Mouse (Mus musculus) adrenal gland, adult 18-20 months (tissue): ENCODE data around the gene Pnpla7. TPM values are rescaled to one million over a fixed set of nuclear protein-coding genes. Genes with fewer than 3 reads are reported as not detected.

ENCODE experiments used
- DNase-seq, 2 experiments: peaks; one replicate each; pipeline ENCODE4 v3.0.0; 2021 to 2022; ENCODE audit warnings: low spot score in 2 of 2
- microRNA-seq, 2 experiments: library from miRNA; unstranded; fragments of <30 nt; microRNA quantifications; one replicate each; pipeline ENCODE4 v1.2.0; 2021; ENCODE audit warnings: borderline number of aligned reads in 2 of 2
- total RNA-seq, 2 experiments: library from RNA; stranded (reverse); gene quantifications; 1 replicate in 1 of 2; 2 replicates in 1 of 2; pipeline ENCODE4 v1.2.3; 2021

Pnpla7 gene
- total RNA-seq, 2 experiments from 2014 or later = 36.3 to 47.2 TPM

- DNase-seq = no peak
Measured at GRCm38 (mm10) chr2:25065537-25065936, 89.7 kb downstream of the Pnpla7 start.

DNA sequence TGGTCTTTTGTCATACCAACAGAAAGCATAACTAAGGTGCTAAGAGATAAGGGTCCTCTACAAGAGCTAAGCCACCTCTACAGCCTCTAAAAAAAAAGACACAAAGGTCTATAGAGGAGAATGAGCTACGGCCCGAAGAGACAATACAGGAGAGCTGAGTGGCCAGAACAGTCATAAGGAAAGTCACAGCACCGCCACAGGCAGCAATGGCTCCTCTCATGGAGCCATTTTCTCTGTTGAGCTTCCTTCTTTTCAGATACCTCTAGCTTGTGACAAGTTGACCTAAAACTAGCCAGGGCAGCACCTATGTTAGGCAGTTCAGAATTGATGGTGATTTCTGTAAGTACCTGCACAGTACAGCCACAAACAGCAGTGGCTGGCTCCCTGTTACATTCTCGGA, 90.7 kb downstream of the Pnpla7 start:
- no peak for DNase-seq

GRCm38 (mm10) chr2:25069537-25069936, 93.7 kb downstream of the Pnpla7 start:
- no peak for DNase-seq

DNA sequence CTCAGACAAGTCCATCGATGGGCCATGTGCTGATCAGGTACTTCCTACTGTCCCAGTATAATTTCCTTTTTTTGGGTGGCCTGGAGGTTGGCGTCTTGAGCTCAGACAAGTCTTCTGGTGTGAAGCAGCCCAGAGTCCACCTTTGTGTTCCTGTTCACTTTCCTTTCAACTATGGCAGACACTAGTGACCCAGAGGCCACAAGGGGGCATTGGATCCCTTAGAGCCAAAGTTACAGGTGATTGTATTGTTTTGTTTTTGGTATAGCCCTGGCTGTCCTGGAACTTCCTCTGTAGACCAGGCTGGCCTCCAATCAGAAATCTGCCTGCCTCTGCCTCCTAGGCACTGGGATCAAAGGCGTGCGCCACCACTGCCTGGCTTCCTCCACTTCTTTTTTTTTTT, 96.6 kb downstream of the Pnpla7 start:
- DNase-seq = no peak

DNA sequence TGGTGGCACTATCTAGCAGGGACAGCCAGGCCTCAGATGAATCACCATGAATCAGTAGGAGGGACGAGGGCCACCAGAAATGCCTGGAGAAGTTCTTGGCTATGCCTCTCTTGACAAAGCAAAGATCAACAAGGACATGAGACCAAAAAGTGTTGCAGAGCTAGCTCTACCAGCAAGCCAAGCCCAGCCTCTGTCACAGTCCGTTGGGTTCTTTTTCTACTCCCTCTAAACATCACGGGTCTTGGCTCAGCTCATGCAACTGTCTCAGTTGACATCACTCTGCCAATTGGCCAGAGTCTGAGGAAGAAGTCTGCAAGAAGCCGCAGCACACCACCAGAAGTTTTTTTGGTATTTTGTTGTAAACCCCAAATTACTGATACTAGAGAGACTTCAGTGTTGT, 99.7 kb downstream of the Pnpla7 start:
- DNase-seq = no peak

DNA sequence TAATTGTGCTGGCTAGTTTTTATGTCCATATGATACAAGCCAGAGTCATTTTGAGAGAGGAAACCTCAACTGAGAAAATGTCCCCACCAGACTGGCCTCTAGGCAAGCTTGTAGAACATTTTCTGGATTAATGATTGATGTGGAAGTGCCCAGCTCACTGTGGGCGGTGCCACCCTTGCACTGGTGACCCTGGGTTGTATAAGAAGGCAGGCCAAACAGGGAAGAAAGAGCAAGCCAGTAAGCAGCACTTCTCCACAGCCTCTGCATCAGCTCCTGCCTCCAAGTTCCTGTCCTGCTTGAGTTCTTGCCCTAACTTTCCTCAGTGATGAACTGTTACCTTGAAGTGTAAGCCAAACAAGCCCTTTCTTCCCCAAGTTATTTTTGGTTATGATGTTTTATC, 103.1 kb downstream of the Pnpla7 start:
- DNase-seq = no peak

GRCm38 (mm10) chr2:25080076-25080475, 104.2 kb downstream of the Pnpla7 start, which contains the start of gene Entpd8:
Entpd8 (plus strand) TSS chr2:25080304.
- DNase-seq = no peak

GRCm38 (mm10) chr2:25083697-25084096, 107.9 kb downstream of the Pnpla7 start:
- no peak for DNase-seq

DNA sequence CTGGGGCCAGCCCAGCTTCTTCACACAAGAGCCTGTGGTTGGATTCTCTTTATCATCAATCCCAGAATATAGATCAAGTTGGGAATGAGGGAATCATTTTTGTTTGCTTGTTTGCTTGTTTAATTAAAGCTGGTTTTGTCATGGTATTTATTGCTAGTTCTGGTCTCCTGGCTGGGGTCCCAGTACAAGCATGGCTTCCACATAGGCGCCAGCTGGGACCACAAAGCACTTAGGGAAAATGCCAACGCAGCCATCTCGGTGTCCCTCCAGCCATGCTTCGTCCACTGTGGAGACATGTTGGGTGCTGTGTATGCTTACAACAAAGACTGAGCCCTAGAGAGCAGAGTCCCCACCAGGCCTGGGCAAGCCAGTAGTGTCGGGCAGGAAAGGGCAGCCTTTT, 109.7 kb downstream of the Pnpla7 start:
- DNase-seq = no peak

- no peak for DNase-seq
Measured at GRCm38 (mm10) chr2:25087842-25088241, 112.0 kb downstream of the Pnpla7 start.

GRCm38 (mm10) chr2:25088636-25089035, 112.8 kb downstream of the Pnpla7 start:
- no peak for DNase-seq

GRCm38 (mm10) chr2:25094785-25095108, 118.9 kb downstream of the Pnpla7 start:
- no peak for DNase-seq

GRCm38 (mm10) chr2:25095109-25095850, 119.4 kb downstream of the Pnpla7 start, which contains the start of gene Noxa1:
Noxa1 (minus strand) TSS chr2:25095149.
- DNase-seq = no peak

GRCm38 (mm10) chr2:25098005-25098615, 122.3 kb downstream of the Pnpla7 start:
- DNase-seq = no peak

GRCm38 (mm10) chr2:25098956-25099355, 123.1 kb downstream of the Pnpla7 start:
- peak in 1 of 2 experiments; percentile 12 for DNase-seq

DNA sequence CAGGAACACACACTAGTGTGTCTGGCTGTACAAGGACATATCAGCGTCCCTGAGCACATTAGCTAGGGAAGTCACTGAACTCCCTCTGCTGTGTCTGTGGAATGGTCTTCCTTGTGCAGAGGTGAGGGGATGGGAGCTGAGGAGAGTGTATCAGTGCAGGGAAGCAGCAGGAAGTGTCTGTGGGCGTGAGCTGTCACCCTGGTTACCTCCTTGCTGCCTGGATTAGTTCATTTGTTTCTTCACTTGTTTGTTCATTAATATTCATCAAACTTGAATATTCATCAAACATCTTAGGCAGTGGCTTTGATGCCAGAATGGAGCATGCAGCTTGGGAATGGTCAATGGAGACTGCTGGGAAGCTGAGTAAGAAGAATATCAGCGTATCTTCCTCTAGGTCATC, 123.9 kb downstream of the Pnpla7 start:
- no peak for DNase-seq

Small RNA genes within 50 kb of the gene (microRNA-seq; reads per million reads assigned to microRNA genes)
- gene Gm22875 (0 reads per million in 2 experiments), gene Gm24328 (0 reads per million in 2 experiments), gene Mir7664 (0 reads per million in 2 experiments)

Other genes with a start within 250 kb of the Pnpla7 start
- 1 to 10 TPM; 2.3 to 2.8 TPM for gene Cacna1b, start 212.9 kb upstream of the Pnpla7 start, total RNA-seq
- gene Ehmt1, start 56.4 kb upstream of the Pnpla7 start, total RNA-seq = 10 to 100 TPM; 46.6 to 50.1 TPM
- 1 to 10 TPM; 9.2 to 9.9 TPM for gene Arrdc1, start 40.8 kb upstream of the Pnpla7 start, total RNA-seq
- gene Zmynd19, start 26.2 kb upstream of the Pnpla7 start, total RNA-seq = 10 to 100 TPM; 21.6 to 30.4 TPM
- 10 to 100 TPM in 1 of 2 experiments, 1 to 10 TPM in 1; 6.6 to 10.8 TPM for gene Dph7, start 13.6 kb upstream of the Pnpla7 start, total RNA-seq
- gene Mrpl41, start 935 bp upstream of the Pnpla7 start, total RNA-seq = 10 to 100 TPM; 85.2 to 88.0 TPM
- gene Nsmf, start 78.3 kb downstream of the Pnpla7 start, total RNA-seq = 10 to 100 TPM; 43.4 to 55.4 TPM
- gene Entpd8, start 104.3 kb downstream of the Pnpla7 start, total RNA-seq = not detected
- gene Noxa1, start 119.1 kb downstream of the Pnpla7 start, total RNA-seq = not detected
- gene Nrarp, start 204.7 kb downstream of the Pnpla7 start, total RNA-seq = 1 to 10 TPM; 2.3 to 3.5 TPM
- gene Tor4a, start 220.9 kb downstream of the Pnpla7 start, total RNA-seq = 10 to 100 TPM; 11.6 to 19.5 TPM
- gene Nelfb, start 235.5 kb downstream of the Pnpla7 start, total RNA-seq = 10 to 100 TPM; 48.8 to 49.5 TPM
- not detected for gene Stpg3, start 238.6 kb downstream of the Pnpla7 start, total RNA-seq
- not detected for gene Fam166a, start 242.7 kb downstream of the Pnpla7 start, total RNA-seq
- 100 to 1,000 TPM; 284 to 287 TPM for gene Tubb4b, start 248.7 kb downstream of the Pnpla7 start, total RNA-seq